In genomic region chrX:12080095-12080903, GRCm38 (mm10) we compare ENCODE assay signal across 8 mouse cellular contexts.
DNase-seq lines count a peak whose midpoint lies in the region; ATAC-seq and TF ChIP-seq lines count a peak whose summit lies in the region.

No protein-coding gene starts in this region.

- peak; percentile 56 for ATAC-seq in intestine, embryonic 14.5 days (replicated peaks; ENCODE audit: low FRiP score, low TSS enrichment, low read depth)
- ATAC-seq in limb, embryonic 14.5 days (ENCODE audit: low FRiP score, low read depth), result peak; percentile 19; the same call in 1 of the 2 replicates
- peak; percentile 44 for ATAC-seq in midbrain, embryonic 13.5 days

- H3K9ac ChIP-seq in intestine, embryonic 14.5 days (ENCODE audit: low read length), result peak overlapping the region; percentile 81
- peak overlapping the region; percentile 68 for H3K9ac ChIP-seq in limb, embryonic 14.5 days (ENCODE audit: low read depth, low read length, severe bottlenecking)
- H3K9ac ChIP-seq in midbrain, embryonic 13.5 days (replicated peaks), result peak overlapping the region; percentile 82

- H3K9me3 ChIP-seq in intestine, embryonic 14.5 days (ENCODE audit: control insufficient read depth, low read length), result no peaks in the 10 kb centered on the region
- no peaks in the 10 kb centered on the region for H3K9me3 ChIP-seq in limb, embryonic 14.5 days (ENCODE audit: control insufficient read depth, low read length)
- H3K9me3 ChIP-seq in midbrain, embryonic 13.5 days, result no peaks in the 10 kb centered on the region

- WGBS in intestine, embryonic 14.5 days, result 4% methylated on average over 26 of the region's 97 CpGs
- 0% methylated on average over 17 of the region's 97 CpGs for WGBS in limb, embryonic 14.5 days
- WGBS in midbrain, embryonic 13.5 days, result under 1% methylated on average over 53 of the region's 97 CpGs

- H3K27me3 ChIP-seq in intestine, embryonic 14.5 days (replicated peaks; ENCODE audit: control insufficient read depth, insufficient read depth, low read length), result peaks cover 66% of the 10 kb centered on the region
- peaks cover 42% of the 10 kb centered on the region for H3K27me3 ChIP-seq in limb, embryonic 14.5 days (ENCODE audit: control insufficient read depth, insufficient read depth, low read length)
- H3K27me3 ChIP-seq in midbrain, embryonic 13.5 days, result peaks cover 91% of the 10 kb centered on the region

- H3K4me2 ChIP-seq in intestine, embryonic 14.5 days (ENCODE audit: low read length), result peak overlapping the region; percentile 63
- H3K4me2 ChIP-seq in limb, embryonic 14.5 days (replicated peaks; ENCODE audit: low read depth, low read length, severe bottlenecking), result peak overlapping the region; percentile 80
- H3K4me2 ChIP-seq in midbrain, embryonic 13.5 days (replicated peaks), result peak overlapping the region; percentile 68

- DNase-seq in heart, adult 11 months, result peak; percentile 97
- DNase-seq in heart, postnatal 25 days (ENCODE audit: low spot score), result no peak
- DNase-seq in cerebellum, postnatal 14 days, result peak; percentile 69 to 71
- DNase-seq in gastrocnemius, postnatal 25 days, result peak; percentile 58
- DNase-seq in intestine, embryonic 14.5 days (ENCODE audit: low spot score), result peak; percentile 75
- DNase-seq in limb, embryonic 14.5 days (ENCODE audit: low spot score), result no peak
- DNase-seq in spleen, postnatal 36 days (ENCODE audit: low spot score in 2 of 2), result peak; percentile 50 to 55

- intact Hi-C loops in heart, postnatal 25 days (cut with DNase I), result no loop called here

- peak overlapping the region; percentile 64 for H3K4me3 ChIP-seq in intestine, embryonic 14.5 days (ENCODE audit: low read depth, low read length)
- peak overlapping the region; percentile 59 for H3K4me3 ChIP-seq in limb, embryonic 14.5 days (replicated peaks; ENCODE audit: low read length)
- H3K4me3 ChIP-seq in midbrain, embryonic 13.5 days (replicated peaks), result peak overlapping the region; percentile 68

- H3K27ac ChIP-seq in intestine, embryonic 14.5 days (ENCODE audit: low read depth), result peak overlapping the region; percentile 79
- peak overlapping the region; percentile 82 for H3K27ac ChIP-seq in limb, embryonic 14.5 days (replicated peaks; ENCODE audit: low read depth, low read length)
- peak overlapping the region; percentile 95 for H3K27ac ChIP-seq in midbrain, embryonic 13.5 days

- TF ChIP-seq POLR2A in limb, embryonic 14.5 days (IDR thresholded peaks at IDR 0.05; ENCODE audit: borderline replicate concordance, extremely low read depth, insufficient read depth, insufficient read length), result peak; percentile 79; the same call in 1 of the 2 replicates

- no peaks in the 10 kb centered on the region for H3K36me3 ChIP-seq in intestine, embryonic 14.5 days (ENCODE audit: control insufficient read depth, insufficient read depth, low read length)
- H3K36me3 ChIP-seq in limb, embryonic 14.5 days (ENCODE audit: control insufficient read depth, insufficient read depth, low read length), result no peaks in the 10 kb centered on the region
- no peaks in the 10 kb centered on the region for H3K36me3 ChIP-seq in midbrain, embryonic 13.5 days

- H3K4me1 ChIP-seq in intestine, embryonic 14.5 days (replicated peaks; ENCODE audit: control insufficient read depth, insufficient read depth, low read length), result no peaks in the 10 kb centered on the region; the same call in 1 of the 2 replicates
- peaks cover 13% of the 10 kb centered on the region; the same call in 1 of the 2 replicates for H3K4me1 ChIP-seq in limb, embryonic 14.5 days (ENCODE audit: control insufficient read depth, insufficient read depth, low read length)
- H3K4me1 ChIP-seq in midbrain, embryonic 13.5 days (replicated peaks), result peaks cover 41% of the 10 kb centered on the region

Comparison
In these comparisons a context has a peak if more than half of its experiments do, and no peak if none do; other contexts are left out.
1. DNase-seq: peak in heart, adult 11 months (single experiment), cerebellum, postnatal 14 days (2 of 2), gastrocnemius, postnatal 25 days (single experiment), intestine, embryonic 14.5 days (single experiment) and spleen, postnatal 36 days (2 of 2); none in heart, postnatal 25 days (single experiment) and limb, embryonic 14.5 days (single experiment).
2. Peak in every context shown above with its lines, with median percentiles within 50 percentile points of each other: ATAC-seq, H3K27ac ChIP-seq, H3K4me2 ChIP-seq, H3K4me3 ChIP-seq and H3K9ac ChIP-seq.